Mouse (Mus musculus) testis, postnatal 14 days (tissue): Measurements from ENCODE around the gene Slc22a7.

Experiments
- DNase-seq: peaks from one replicate; pipeline ENCODE4 v3.0.0; 2021; ENCODE audit warnings: low spot score

Gene Slc22a7

GRCm38 (mm10) chr17:46436672-46437366, 1.4 kb downstream of the Slc22a7 start:
- no peak for DNase-seq

GRCm38 (mm10) chr17:46433627-46434026, 4.6 kb downstream of the Slc22a7 start:
- peak; percentile 67 for DNase-seq

- peak; percentile 40 for DNase-seq
Measured at GRCm38 (mm10) chr17:46428761-46429414, 9.4 kb downstream of the Slc22a7 start, which contains the start of gene Crip3. Gene Crip3, plus strand, starts transcription at chr17:46428926.

GRCm38 (mm10) chr17:46426496-46426895, 11.8 kb downstream of the Slc22a7 start:
- DNase-seq: no peak

GRCm38 (mm10) chr17:46419717-46420116, 18.5 kb downstream of the Slc22a7 start:
- no peak for DNase-seq

- DNase-seq: no peak
Measured at GRCm38 (mm10) chr17:46418628-46419027, 19.6 kb downstream of the Slc22a7 start.

GRCm38 (mm10) chr17:46408478-46408877, 29.8 kb downstream of the Slc22a7 start:
- DNase-seq: no peak

GRCm38 (mm10) chr17:46394631-46395030, 43.6 kb downstream of the Slc22a7 start:
- DNase-seq: no peak

GRCm38 (mm10) chr17:46393012-46393411, 45.2 kb downstream of the Slc22a7 start:
- DNase-seq: no peak

GRCm38 (mm10) chr17:46388200-46388599, 50.1 kb downstream of the Slc22a7 start:
- DNase-seq: no peak

- peak; percentile 63 for DNase-seq
Measured at GRCm38 (mm10) chr17:46384061-46384801, 54.0 kb downstream of the Slc22a7 start.

- DNase-seq: peak; percentile 99
Measured at GRCm38 (mm10) chr17:46383294-46384060, 54.8 kb downstream of the Slc22a7 start, which contains the start of gene Zfp318. Gene Zfp318, plus strand, starts transcription at chr17:46383731.
